Mouse (Mus musculus) midbrain, embryonic 11.5 days (tissue): ENCODE data around the gene Nup62. TPM values are rescaled to one million over a fixed set of nuclear protein-coding genes. Genes with fewer than 3 reads are reported as not detected.

Experiments
- ATAC-seq: fragments of 200-750 bp; cut with Nextera tagmentation; 2 replicates; pipeline ENCODE4 v1.8.0; 2017; ENCODE audit warnings: moderate TSS enrichment, moderate library complexity; ENCODE audit not compliant: low FRiP score
- DNase-seq: peaks from one replicate; pipeline ENCODE4 v3.0.0; 2015; ENCODE audit warnings: low spot score; ENCODE audit errors: missing footprints
- H3K27ac ChIP-seq: fragments of 300-500 bp; sonication (generic); 2 replicates; pipeline ENCODE4 v1.5.1; 2014; ENCODE audit warnings: low read depth, low read length
- H3K27me3 ChIP-seq: fragments of 300-500 bp; sonication (generic); 2 replicates; pipeline ENCODE4 v1.6.1; 2014; ENCODE audit warnings: mild to moderate bottlenecking, low read length, moderate library complexity, mixed read lengths; ENCODE audit not compliant: control insufficient read depth, insufficient read depth
- H3K36me3 ChIP-seq: fragments of 300-500 bp; sonication (generic); 2 replicates; pipeline ENCODE4 v1.6.1; 2014; ENCODE audit warnings: mild to moderate bottlenecking, low read length, moderate library complexity, mixed read lengths; ENCODE audit not compliant: control insufficient read depth, insufficient read depth
- H3K4me1 ChIP-seq: fragments of 300-500 bp; sonication (generic); 2 replicates; pipeline ENCODE4 v1.6.1; 2014; ENCODE audit warnings: low read length; ENCODE audit not compliant: control insufficient read depth, insufficient read depth
- H3K4me2 ChIP-seq: fragments of 300-500 bp; sonication (generic); 2 replicates; pipeline ENCODE4 v1.6.1; 2014; ENCODE audit warnings: mild to moderate bottlenecking, moderate library complexity
- H3K4me3 ChIP-seq: fragments of 300-500 bp; sonication (generic); 2 replicates; pipeline ENCODE4 v1.5.1; 2014; ENCODE audit warnings: low read depth, low read length
- H3K9ac ChIP-seq: fragments of 300-500 bp; sonication (generic); 2 replicates; pipeline ENCODE4 v1.6.1; 2014; ENCODE audit warnings: low read length
- H3K9me3 ChIP-seq: fragments of 300-500 bp; sonication (generic); 2 replicates; pipeline ENCODE4 v1.6.1; 2016; ENCODE audit warnings: low read length; ENCODE audit not compliant: control insufficient read depth
- WGBS: fragments of 180-500 bp; shearing (Covaris S2); extraction: QIAGEN DNeasy Blood & Tissue Kit; methylation state at CpG from one replicate; pipeline ENCODE4 v1.1.7; 2014; 5-methylcytosine and 5-hydroxymethylcytosine counted together
- polyA plus RNA-seq: library from polyadenylated mRNA; unstranded; fragments of >200 nt; fragmentation: Nextera tagmentation; extraction: Ambion mirVana; gene quantifications from 2 replicates; pipeline ENCODE4 v1.2.1, GENCODE M21; 2014

The Nup62 gene
- polyA plus RNA-seq, 1 experiment from 2014 or later: 64.1 TPM

- 80% methylated on average over 8 of the region's 8 CpGs for WGBS
These were observed 35.1 kb downstream of the Nup62 start for GRCm38 (mm10) chr7:44850789-44851624.

GRCm38 (mm10) chr7:44851625-44852234 is 35.8 kb downstream of the Nup62 start:
- ATAC-seq (no peak), DNase-seq (no peak)
- no peaks in the 10 kb centered on the region for H3K9me3 ChIP-seq
- WGBS: 93% methylated on average over 12 of the region's 12 CpGs
- H3K9ac ChIP-seq: no peak overlapping the region
- no peak overlapping the region for H3K27ac ChIP-seq
- H3K4me2 ChIP-seq: no peak overlapping the region
- H3K36me3 ChIP-seq: 0 out of 2 replicates have a peak, but pooled peaks cover 2% of the 10 kb centered on the region
- peaks cover 32% of the 10 kb centered on the region for H3K4me1 ChIP-seq
- H3K4me3 ChIP-seq: no peak overlapping the region
- H3K27me3 ChIP-seq: no peaks in the 10 kb centered on the region

More at GRCm38 (mm10) chr7:44850789-44851624, 35.1 kb downstream of the Nup62 start:
- peaks cover 29% of the 10 kb centered on the region for H3K4me1 ChIP-seq
- H3K4me3 ChIP-seq: peak overlapping the region; percentile 83
- H3K36me3 ChIP-seq: 0 out of 2 replicates have a peak, but pooled peaks cover 4% of the 10 kb centered on the region
- no peak for DNase-seq
- no peak for ATAC-seq
- no peak overlapping the region; the same call in 1 of the 2 replicates for H3K9ac ChIP-seq
- H3K4me2 ChIP-seq: peak overlapping the region; percentile 75
- H3K27ac ChIP-seq: no peak overlapping the region
- H3K27me3 ChIP-seq: no peaks in the 10 kb centered on the region
- no peaks in the 10 kb centered on the region for H3K9me3 ChIP-seq

- no peak overlapping the region for H3K9ac ChIP-seq
- 90% methylated on average over 35 of the region's 36 CpGs for WGBS
- H3K27me3 ChIP-seq: no peaks in the 10 kb centered on the region
- H3K4me1 ChIP-seq: peaks cover 32% of the 10 kb centered on the region
- no peak overlapping the region for H3K27ac ChIP-seq
- no peak overlapping the region for H3K4me3 ChIP-seq
- no peak overlapping the region for H3K4me2 ChIP-seq
- ATAC-seq: no peak
- H3K9me3 ChIP-seq: no peaks in the 10 kb centered on the region
- H3K36me3 ChIP-seq: 0 out of 2 replicates have a peak, but pooled peaks cover 2% of the 10 kb centered on the region
- no peak for DNase-seq
These were observed 36.6 kb downstream of the Nup62 start for GRCm38 (mm10) chr7:44852259-44853027.

- 88% methylated on average over 2 of the region's 2 CpGs for WGBS
- ATAC-seq (no peak), DNase-seq (no peak)
- Histone ChIP-seq H3K4me2 (peak overlapping the region; percentile 78; the same call in 1 of the 2 replicates), H3K27me3 (no peaks in the 10 kb centered on the region), H3K4me1 (peaks cover 31% of the 10 kb centered on the region), H3K36me3 (0 out of 2 replicates have a peak, but pooled peaks cover 2% of the 10 kb centered on the region), H3K27ac (no peak overlapping the region), H3K4me3 (no peak overlapping the region), H3K9ac (no peak overlapping the region), H3K9me3 (no peaks in the 10 kb centered on the region)
These were observed 37.2 kb downstream of the Nup62 start for GRCm38 (mm10) chr7:44853065-44853464.

GRCm38 (mm10) chr7:44853596-44854355 is 37.9 kb downstream of the Nup62 start:
- Histone ChIP-seq H3K36me3 (0 out of 2 replicates have a peak, but pooled peaks cover 2% of the 10 kb centered on the region), H3K9ac (peak overlapping the region; percentile 74), H3K4me1 (peaks cover 33% of the 10 kb centered on the region), H3K9me3 (no peaks in the 10 kb centered on the region), H3K27ac (peak overlapping the region; percentile 89), H3K4me2 (peak overlapping the region; percentile 78), H3K4me3 (peak overlapping the region; percentile 49), H3K27me3 (no peaks in the 10 kb centered on the region)
- DNase-seq (peak; percentile 92), ATAC-seq (peak; percentile 1; the same call in 1 of the 2 replicates)
- 37% methylated on average over 26 of the region's 26 CpGs for WGBS

GRCm38 (mm10) chr7:44854356-44855031 is 38.6 kb downstream of the Nup62 start:
- WGBS: 1% methylated on average over 45 of the region's 45 CpGs
- Histone ChIP-seq H3K9ac (peak overlapping the region; percentile 74), H3K27ac (peak overlapping the region; percentile 89)

GRCm38 (mm10) chr7:44855036-44855435 is 39.1 kb downstream of the Nup62 start:
- H3K9ac ChIP-seq: peak overlapping the region; percentile 74
- no peaks in the 10 kb centered on the region for H3K9me3 ChIP-seq
- DNase-seq (no peak), ATAC-seq (no peak)
- peak overlapping the region; percentile 89 for H3K27ac ChIP-seq
- no peaks in the 10 kb centered on the region for H3K27me3 ChIP-seq
- H3K36me3 ChIP-seq: 0 out of 2 replicates have a peak, but pooled peaks cover 2% of the 10 kb centered on the region
- 44% methylated on average over 10 of the region's 10 CpGs for WGBS
- peak overlapping the region; percentile 49 for H3K4me3 ChIP-seq
- H3K4me1 ChIP-seq: peaks cover 33% of the 10 kb centered on the region
- H3K4me2 ChIP-seq: peak overlapping the region; percentile 78

More at GRCm38 (mm10) chr7:44854356-44855031, 38.6 kb downstream of the Nup62 start:
- Histone ChIP-seq H3K9me3 (no peaks in the 10 kb centered on the region), H3K4me2 (peak overlapping the region; percentile 78), H3K27me3 (no peaks in the 10 kb centered on the region), H3K4me3 (peak overlapping the region; percentile 49), H3K36me3 (0 out of 2 replicates have a peak, but pooled peaks cover 2% of the 10 kb centered on the region), H3K4me1 (peaks cover 33% of the 10 kb centered on the region)
- DNase-seq (peak; percentile 95), ATAC-seq (peak; percentile 43)
